Mouse (Mus musculus): Measurements from ENCODE around the gene Cadm3. TPM values are rescaled to one million over a fixed set of nuclear protein-coding genes. Genes with fewer than 3 reads are reported as not detected.

The Cadm3 gene
- polyA plus RNA-seq, 1 experiment = 979 TPM

DNA sequence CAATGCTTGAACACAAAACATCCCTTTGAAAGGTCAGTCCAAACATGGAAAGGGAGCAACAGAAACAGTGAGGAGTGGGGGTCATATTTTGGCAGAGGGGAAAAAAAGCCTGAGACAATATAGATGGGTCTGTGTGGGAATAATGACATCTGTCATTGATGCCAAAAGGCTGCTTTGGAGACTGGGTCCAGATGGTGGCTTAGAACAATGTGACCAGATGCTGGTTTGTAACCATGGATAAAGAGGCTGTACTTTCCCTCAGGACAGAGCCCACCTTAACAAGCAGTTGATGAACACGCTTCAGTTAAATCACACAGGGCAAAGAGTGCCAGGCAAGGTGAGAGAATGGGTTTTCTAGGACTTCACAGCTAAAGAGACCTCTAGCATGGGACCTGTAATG lies 25.1 kb downstream of the Cadm3 start:
- H3K27ac ChIP-seq (ENCODE audit: insufficient read depth, low read length) = no peak overlapping the region
- no peak overlapping the region for H3K4me3 ChIP-seq (replicated peaks; ENCODE audit: insufficient read depth, low read depth, low read length)
- WGBS = 17% methylated on average over 1 of the region's 1 CpGs
- no peak for TF ChIP-seq POLR2A (IDR thresholded peaks at IDR 0.05; ENCODE audit: borderline replicate concordance, insufficient read depth, low read length)
- TF ChIP-seq CTCF (IDR thresholded peaks at IDR 0.05; ENCODE audit: borderline replicate concordance, insufficient read depth, low read depth, low read length) = no peak
- H3K4me1 ChIP-seq (ENCODE audit: control insufficient read depth, insufficient read depth, low read length) = peaks cover 26% of the 10 kb centered on the region
- H3K27me3 ChIP-seq (ENCODE audit: control insufficient read depth, insufficient read depth, low read length) = no peaks in the 10 kb centered on the region
- no peak for DNase-seq

DNA sequence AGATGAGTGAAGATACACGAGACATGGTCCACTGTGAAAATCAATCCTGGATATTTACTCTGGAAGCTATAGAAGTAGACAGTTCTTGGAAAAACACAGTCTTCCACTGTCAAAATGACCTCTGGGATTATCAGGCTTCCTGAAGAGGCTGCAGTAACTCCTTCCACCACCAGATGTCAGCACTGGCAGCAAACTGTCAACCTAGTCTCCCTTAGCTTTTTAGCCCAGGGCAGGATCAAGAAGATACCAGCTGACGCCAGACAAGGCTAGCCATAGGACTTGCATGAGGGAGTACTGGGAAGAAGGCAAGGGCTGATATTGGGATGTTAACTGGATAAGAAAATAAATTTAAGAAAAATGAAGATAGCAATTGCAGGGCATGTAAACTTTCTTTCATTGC lies 28.0 kb downstream of the Cadm3 start:
- peak; percentile 75 to 83 for DNase-seq
- no peak overlapping the region for H3K27ac ChIP-seq (ENCODE audit: insufficient read depth, low read length)
- TF ChIP-seq POLR2A (IDR thresholded peaks at IDR 0.05; ENCODE audit: borderline replicate concordance, insufficient read depth, low read length) (no peak), CTCF (IDR thresholded peaks at IDR 0.05; ENCODE audit: borderline replicate concordance, insufficient read depth, low read depth, low read length) (peak; percentile 92)
- peaks cover 13% of the 10 kb centered on the region for H3K4me1 ChIP-seq (ENCODE audit: control insufficient read depth, insufficient read depth, low read length)
- no peak overlapping the region for H3K4me3 ChIP-seq (replicated peaks; ENCODE audit: insufficient read depth, low read depth, low read length)
- 5% methylated on average over 2 of the region's 2 CpGs for WGBS
- H3K27me3 ChIP-seq (ENCODE audit: control insufficient read depth, insufficient read depth, low read length) = no peaks in the 10 kb centered on the region

DNA sequence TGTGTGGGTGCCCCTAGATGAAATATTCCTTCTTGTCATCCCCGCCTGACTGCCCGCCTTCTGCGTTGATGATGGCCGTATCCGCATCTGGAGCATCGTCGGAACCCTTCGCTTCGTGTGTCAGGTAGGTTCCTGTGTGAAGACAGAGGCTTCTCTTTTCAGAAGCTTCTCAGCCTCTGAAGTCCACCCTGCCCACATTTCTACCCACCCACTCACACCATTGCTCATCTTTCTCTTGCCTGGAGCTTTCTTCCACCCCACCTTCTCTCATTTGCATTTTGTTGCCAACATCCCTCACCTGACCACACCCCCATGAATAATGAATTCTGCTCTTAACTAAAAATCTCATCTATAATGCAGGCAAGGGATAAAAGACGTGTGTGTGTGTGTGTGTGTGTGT lies 30.5 kb downstream of the Cadm3 start:
- DNase-seq = no peak
- H3K27ac ChIP-seq (ENCODE audit: insufficient read depth, low read length) = no peak overlapping the region
- WGBS = 90% methylated on average over 10 of the region's 10 CpGs
- no peak for TF ChIP-seq CTCF (IDR thresholded peaks at IDR 0.05; ENCODE audit: borderline replicate concordance, insufficient read depth, low read depth, low read length)
- TF ChIP-seq POLR2A (IDR thresholded peaks at IDR 0.05; ENCODE audit: borderline replicate concordance, insufficient read depth, low read length) = no peak
- H3K27me3 ChIP-seq (ENCODE audit: control insufficient read depth, insufficient read depth, low read length) = no peaks in the 10 kb centered on the region
- peaks cover 15% of the 10 kb centered on the region for H3K4me1 ChIP-seq (ENCODE audit: control insufficient read depth, insufficient read depth, low read length)
- no peak overlapping the region for H3K4me3 ChIP-seq (replicated peaks; ENCODE audit: insufficient read depth, low read depth, low read length)

DNA sequence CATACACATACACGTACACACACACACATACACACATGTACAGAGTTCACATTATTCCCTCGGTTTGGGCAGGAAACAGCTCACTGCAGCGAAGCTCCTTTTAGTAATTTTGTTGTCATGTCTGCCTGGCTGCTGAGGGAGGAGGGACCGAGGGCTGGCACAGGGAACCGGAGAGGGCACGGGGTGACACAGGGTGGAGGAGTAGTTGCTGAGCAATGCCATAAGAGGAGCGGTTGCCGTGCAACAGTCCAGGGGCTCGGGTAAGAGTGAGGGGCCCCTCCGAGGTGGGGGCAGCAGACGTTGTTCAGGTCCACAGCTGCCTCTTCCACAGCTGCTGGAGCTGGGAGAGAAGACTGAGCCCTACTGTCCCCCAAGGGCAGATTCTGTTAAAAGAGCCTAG lies 31.6 kb downstream of the Cadm3 start:
- H3K4me1 ChIP-seq (ENCODE audit: control insufficient read depth, insufficient read depth, low read length) = peaks cover 15% of the 10 kb centered on the region
- peak in 1 of 2 experiments; percentile 24 for DNase-seq
- H3K27ac ChIP-seq (ENCODE audit: insufficient read depth, low read length) = 0 out of 2 replicates have a peak overlapping the region, but pooled peaks have one; percentile 2
- H3K4me3 ChIP-seq (replicated peaks; ENCODE audit: insufficient read depth, low read depth, low read length) = no peak overlapping the region
- 31% methylated on average over 11 of the region's 11 CpGs for WGBS
- H3K27me3 ChIP-seq (ENCODE audit: control insufficient read depth, insufficient read depth, low read length) = no peaks in the 10 kb centered on the region
- TF ChIP-seq CTCF (IDR thresholded peaks at IDR 0.05; ENCODE audit: borderline replicate concordance, insufficient read depth, low read depth, low read length) (no peak), POLR2A (IDR thresholded peaks at IDR 0.05; ENCODE audit: borderline replicate concordance, insufficient read depth, low read length) (no peak)

DNA sequence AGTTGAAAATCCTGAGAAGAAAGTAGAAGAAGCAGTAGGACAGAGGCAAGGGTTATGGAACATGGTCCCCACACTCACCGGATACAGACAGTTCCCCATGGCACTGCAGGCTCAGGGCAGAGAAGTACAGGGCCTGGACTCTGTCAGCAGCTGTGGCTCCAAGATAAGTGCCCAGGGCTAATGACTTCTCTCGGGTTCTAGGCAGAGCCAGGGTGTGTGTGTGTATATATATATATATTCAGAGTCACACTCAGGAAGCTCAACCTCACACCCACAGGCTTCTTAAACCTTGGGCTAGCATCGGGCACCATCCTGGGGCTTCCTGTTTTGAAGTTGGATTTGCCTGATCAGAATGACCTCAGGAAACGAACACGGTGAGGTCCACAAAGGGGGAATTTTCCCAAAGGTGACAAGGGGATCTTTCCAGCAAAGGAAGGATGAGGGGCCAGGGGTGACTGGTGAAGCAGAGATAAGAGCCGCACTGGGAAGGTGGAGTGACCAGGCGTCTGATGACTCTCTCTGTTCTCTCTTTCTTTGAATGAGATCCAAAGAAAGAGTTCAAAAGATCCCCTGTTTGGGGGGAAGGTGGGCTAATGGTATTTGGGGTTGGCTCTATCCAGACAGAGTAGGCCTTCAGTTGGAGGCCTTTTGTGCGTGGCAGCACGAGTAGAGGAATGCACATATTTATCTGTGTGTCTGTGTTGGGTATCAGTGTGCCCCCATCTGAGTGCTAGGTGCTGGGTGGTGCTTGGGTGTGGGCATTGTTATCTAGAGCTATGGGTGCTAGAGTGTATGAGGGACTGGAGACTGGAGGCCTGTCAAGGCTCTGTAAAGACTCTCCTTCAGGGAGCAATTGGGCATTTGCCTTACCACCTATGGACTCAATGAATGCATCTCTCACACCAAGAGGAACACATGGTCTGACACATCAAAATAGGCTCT lies 33.9 kb downstream of the Cadm3 start, which contains the start of gene Ackr1:
Gene Ackr1, minus strand, starts transcription at position 439 of the 942 bp plus-strand sequence.
- no peak for DNase-seq
- H3K27me3 ChIP-seq (ENCODE audit: control insufficient read depth, insufficient read depth, low read length) = no peaks in the 10 kb centered on the region
- H3K27ac ChIP-seq (ENCODE audit: insufficient read depth, low read length) = no peak within 1 kb of the TSS; the same call in 1 of the 2 replicates
- H3K4me1 ChIP-seq (ENCODE audit: control insufficient read depth, insufficient read depth, low read length) = peaks cover 12% of the 10 kb centered on the region
- WGBS = 56% methylated on average over 9 of the region's 9 CpGs
- TF ChIP-seq CTCF (IDR thresholded peaks at IDR 0.05; ENCODE audit: borderline replicate concordance, insufficient read depth, low read depth, low read length) (no peak), POLR2A (IDR thresholded peaks at IDR 0.05; ENCODE audit: borderline replicate concordance, insufficient read depth, low read length) (peak; percentile 17; the same call in 1 of the 2 replicates)
- no peak within 1 kb of the TSS for H3K4me3 ChIP-seq (replicated peaks; ENCODE audit: insufficient read depth, low read depth, low read length)

DNA sequence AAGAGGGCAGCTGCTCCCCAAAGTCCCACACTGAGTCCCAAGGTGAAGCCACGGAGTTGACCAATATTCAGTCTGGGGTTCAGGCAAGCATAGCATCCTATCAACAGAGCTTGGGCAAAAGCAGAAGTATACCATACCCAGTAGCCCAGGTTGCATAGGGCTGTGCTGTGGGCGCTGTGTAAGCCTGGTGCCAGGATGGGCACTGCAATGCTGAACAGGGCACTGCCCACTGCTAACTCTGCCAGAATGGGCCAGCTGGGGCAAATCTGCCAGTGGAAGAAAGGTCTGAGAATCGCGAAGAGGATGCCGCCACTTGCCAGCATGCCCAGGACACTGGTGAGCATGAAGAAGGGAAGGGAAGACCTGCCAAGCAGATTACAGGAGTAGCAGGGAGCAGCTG lies 35.1 kb downstream of the Cadm3 start:
- no peaks in the 10 kb centered on the region for H3K27me3 ChIP-seq (ENCODE audit: control insufficient read depth, insufficient read depth, low read length)
- TF ChIP-seq POLR2A (IDR thresholded peaks at IDR 0.05; ENCODE audit: borderline replicate concordance, insufficient read depth, low read length) (0 out of 2 replicates have a peak, but pooled peaks have one; percentile 3), CTCF (IDR thresholded peaks at IDR 0.05; ENCODE audit: borderline replicate concordance, insufficient read depth, low read depth, low read length) (no peak)
- H3K4me3 ChIP-seq (replicated peaks; ENCODE audit: insufficient read depth, low read depth, low read length) = no peak overlapping the region
- H3K27ac ChIP-seq (ENCODE audit: insufficient read depth, low read length) = no peak overlapping the region
- DNase-seq = peak in 1 of 2 experiments; percentile 46
- WGBS = 14% methylated on average over 5 of the region's 5 CpGs
- H3K4me1 ChIP-seq (ENCODE audit: control insufficient read depth, insufficient read depth, low read length) = peaks cover 5% of the 10 kb centered on the region; the same call in 1 of the 2 replicates

DNA sequence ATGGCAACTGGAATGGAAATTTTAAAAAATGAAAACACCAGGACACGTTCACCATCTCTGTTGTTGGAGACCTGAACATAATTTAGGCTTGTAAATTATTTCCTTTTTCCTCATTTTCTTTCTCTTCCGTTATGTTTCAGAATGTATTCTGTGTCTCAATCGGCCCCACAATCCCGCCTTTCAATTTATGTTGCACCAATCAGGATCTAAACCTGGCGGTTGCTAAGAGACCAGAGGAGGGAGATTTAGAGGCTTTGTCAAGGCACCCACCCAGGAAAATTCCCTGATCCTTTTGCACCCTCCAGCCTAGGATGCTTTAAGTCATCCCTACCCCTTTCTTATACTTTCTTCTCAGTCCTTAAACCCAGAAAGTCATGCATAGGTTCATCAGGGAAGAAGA lies 37.8 kb downstream of the Cadm3 start:
- Histone ChIP-seq H3K4me3 (replicated peaks; ENCODE audit: insufficient read depth, low read depth, low read length) (no peak overlapping the region), H3K27ac (ENCODE audit: insufficient read depth, low read length) (no peak overlapping the region), H3K27me3 (ENCODE audit: control insufficient read depth, insufficient read depth, low read length) (no peaks in the 10 kb centered on the region), H3K4me1 (ENCODE audit: control insufficient read depth, insufficient read depth, low read length) (peaks cover 5% of the 10 kb centered on the region; the same call in 1 of the 2 replicates)
- TF ChIP-seq POLR2A (IDR thresholded peaks at IDR 0.05; ENCODE audit: borderline replicate concordance, insufficient read depth, low read length) (no peak), CTCF (IDR thresholded peaks at IDR 0.05; ENCODE audit: borderline replicate concordance, insufficient read depth, low read depth, low read length) (no peak)
- 70% methylated on average over 5 of the region's 5 CpGs for WGBS
- DNase-seq = no peak

All from cerebellum, adult 2 months (tissue).